Mouse (Mus musculus): ENCODE measurements around the gene Cmip. TPM values are rescaled to one million over a fixed set of nuclear protein-coding genes. Genes with fewer than 3 reads are reported as not detected.
A peak's percentile ranks its signal among the peaks of the same experiment; 100 is the strongest.

Gene Cmip
- polyA plus RNA-seq, 1 experiment from 2014 or later, result 9.8 TPM

GRCm38 (mm10) chr8:117480516-117480915, 223.7 kb downstream of the Cmip start:
- peaks cover 2% of the 10 kb centered on the region; the same call in 1 of the 2 replicates for H3K9me3 ChIP-seq
- H3K27ac ChIP-seq, result no peak overlapping the region
- H3K36me3 ChIP-seq (replicated peaks), result no peaks in the 10 kb centered on the region
- peaks cover 6% of the 10 kb centered on the region; the same call in 1 of the 2 replicates for H3K4me1 ChIP-seq
- DNase-seq (ENCODE audit: extremely low spot score, low spot score), result no peak
- H3K4me3 ChIP-seq, result no peak overlapping the region
- WGBS, result 61% methylated on average over 5 of the region's 5 CpGs
- no peaks in the 10 kb centered on the region for H3K27me3 ChIP-seq (ENCODE audit: poor library complexity, severe bottlenecking)

DNA sequence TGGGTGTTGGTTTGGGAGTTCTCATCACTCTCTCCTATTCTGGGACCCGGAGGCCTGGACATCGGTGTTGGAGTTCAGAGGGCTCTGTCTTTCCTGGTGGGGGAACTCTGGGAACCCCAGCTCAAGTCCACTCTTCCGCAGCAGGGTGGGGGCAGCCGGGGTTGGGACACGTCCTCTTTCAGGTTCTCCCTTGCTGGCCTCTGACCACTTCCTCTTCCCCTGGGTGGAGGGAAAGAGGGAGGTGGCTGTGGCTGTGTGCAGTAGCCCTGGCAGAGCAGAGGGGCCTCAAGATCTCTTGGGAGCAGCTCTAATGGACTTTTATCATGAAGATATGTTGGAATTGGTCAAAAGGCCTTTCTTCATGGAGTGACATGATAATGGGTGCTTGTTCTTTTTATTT, 225.0 kb downstream of the Cmip start:
- 93% methylated on average over 5 of the region's 5 CpGs for WGBS
- Histone ChIP-seq H3K36me3 (replicated peaks) (no peaks in the 10 kb centered on the region), H3K4me3 (no peak overlapping the region), H3K27ac (no peak overlapping the region), H3K4me1 (peaks cover 6% of the 10 kb centered on the region; the same call in 1 of the 2 replicates), H3K27me3 (ENCODE audit: poor library complexity, severe bottlenecking) (no peaks in the 10 kb centered on the region), H3K9me3 (peaks cover 2% of the 10 kb centered on the region; the same call in 1 of the 2 replicates)
- DNase-seq (ENCODE audit: extremely low spot score, low spot score), result no peak

DNA sequence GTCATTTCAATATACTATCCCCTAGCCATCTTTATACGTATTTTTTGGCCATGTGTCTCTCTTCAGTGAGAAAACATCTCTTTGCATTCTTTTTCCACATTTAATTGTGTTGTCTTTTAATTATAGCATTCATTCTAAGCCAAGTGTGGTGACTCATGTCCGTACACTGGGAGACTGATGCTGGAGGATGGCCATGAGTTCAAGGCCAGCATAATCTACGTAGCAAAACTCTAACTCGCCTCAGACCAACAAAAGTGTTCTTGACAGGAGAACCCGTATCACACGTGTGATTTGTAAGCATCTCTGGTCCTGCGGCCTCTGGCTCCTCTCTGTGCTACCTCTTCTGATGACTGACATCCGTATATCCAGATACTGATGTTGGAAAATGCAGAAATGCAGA, 227.9 kb downstream of the Cmip start:
- Histone ChIP-seq H3K27ac (no peak overlapping the region), H3K36me3 (replicated peaks) (no peaks in the 10 kb centered on the region), H3K9me3 (peaks cover 2% of the 10 kb centered on the region; the same call in 1 of the 2 replicates), H3K4me3 (no peak overlapping the region), H3K27me3 (ENCODE audit: poor library complexity, severe bottlenecking) (no peaks in the 10 kb centered on the region), H3K4me1 (peaks cover 6% of the 10 kb centered on the region; the same call in 1 of the 2 replicates)
- no peak for DNase-seq (ENCODE audit: extremely low spot score, low spot score)
- WGBS, result 87% methylated on average over 8 of the region's 8 CpGs

- Histone ChIP-seq H3K27me3 (ENCODE audit: poor library complexity, severe bottlenecking) (no peaks in the 10 kb centered on the region), H3K27ac (no peak overlapping the region), H3K4me3 (no peak overlapping the region), H3K36me3 (replicated peaks) (no peaks in the 10 kb centered on the region), H3K4me1 (peaks cover 6% of the 10 kb centered on the region; the same call in 1 of the 2 replicates), H3K9me3 (no peaks in the 10 kb centered on the region)
- no peak for DNase-seq (ENCODE audit: extremely low spot score, low spot score)
- WGBS, result 93% methylated on average over 1 of the region's 1 CpGs
These were observed 228.5 kb downstream of the Cmip start for GRCm38 (mm10) chr8:117485316-117485715.

- Histone ChIP-seq H3K27ac (no peak overlapping the region), H3K9me3 (no peaks in the 10 kb centered on the region), H3K4me1 (peaks cover 3% of the 10 kb centered on the region), H3K4me3 (no peak overlapping the region), H3K27me3 (ENCODE audit: poor library complexity, severe bottlenecking) (peaks cover 4% of the 10 kb centered on the region), H3K36me3 (replicated peaks) (no peaks in the 10 kb centered on the region)
- WGBS, result 87% methylated on average over 10 of the region's 10 CpGs
- no peak for DNase-seq (ENCODE audit: extremely low spot score, low spot score)
These were observed 231.6 kb downstream of the Cmip start for GRCm38 (mm10) chr8:117488246-117489005.

DNA sequence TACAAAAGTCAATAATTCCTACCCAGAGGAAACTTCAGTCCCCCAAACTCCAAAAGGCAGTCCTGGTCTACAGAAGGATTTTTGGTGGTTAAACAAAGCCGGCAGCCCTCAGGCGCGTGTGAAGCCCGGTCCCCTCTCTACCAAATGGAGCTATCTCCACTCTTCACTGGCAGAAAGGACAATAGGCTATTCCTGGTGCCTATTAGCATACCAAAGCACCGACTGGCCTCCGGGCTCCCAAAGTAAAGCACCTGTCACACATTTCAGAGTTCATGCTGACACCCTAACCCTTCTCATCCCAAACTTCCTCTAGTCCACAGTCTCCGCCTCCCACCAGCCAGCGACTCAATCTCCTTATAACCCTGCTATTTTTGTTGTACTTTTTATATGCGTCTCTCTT, 236.7 kb downstream of the Cmip start:
- H3K4me3 ChIP-seq, result no peak overlapping the region
- peaks cover 16% of the 10 kb centered on the region for H3K4me1 ChIP-seq
- H3K27ac ChIP-seq, result no peak overlapping the region
- H3K27me3 ChIP-seq (ENCODE audit: poor library complexity, severe bottlenecking), result peaks cover 36% of the 10 kb centered on the region
- H3K9me3 ChIP-seq, result no peaks in the 10 kb centered on the region
- DNase-seq (ENCODE audit: extremely low spot score, low spot score), result no peak
- 18% methylated on average over 9 of the region's 9 CpGs for WGBS
- H3K36me3 ChIP-seq (replicated peaks), result no peaks in the 10 kb centered on the region

DNA sequence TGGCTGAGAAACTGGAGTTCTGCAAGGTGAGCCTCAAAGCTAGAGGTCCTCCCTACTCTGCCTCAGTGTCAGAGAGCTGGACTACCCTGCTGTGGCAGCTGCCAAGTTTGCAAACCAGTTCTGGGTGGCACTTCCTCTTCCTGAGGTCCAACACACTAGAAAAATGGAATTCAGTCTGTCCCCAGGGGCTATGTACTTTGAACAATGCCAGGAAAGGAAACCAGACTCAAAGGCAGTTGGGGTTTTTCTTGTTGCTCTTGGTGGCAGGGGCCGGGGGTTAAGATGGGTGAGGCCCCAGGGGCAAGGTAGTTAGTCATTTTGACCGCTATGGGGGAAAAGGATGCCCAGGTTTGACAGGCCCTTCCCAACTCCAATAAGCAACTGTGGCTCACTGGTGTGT, 238.0 kb downstream of the Cmip start:
- H3K4me1 ChIP-seq, result peaks cover 24% of the 10 kb centered on the region
- no peak overlapping the region for H3K4me3 ChIP-seq
- H3K9me3 ChIP-seq, result no peaks in the 10 kb centered on the region
- 85% methylated on average over 2 of the region's 2 CpGs for WGBS
- H3K27me3 ChIP-seq (ENCODE audit: poor library complexity, severe bottlenecking), result peaks cover 46% of the 10 kb centered on the region
- no peak overlapping the region for H3K27ac ChIP-seq
- no peaks in the 10 kb centered on the region for H3K36me3 ChIP-seq (replicated peaks)
- no peak for DNase-seq (ENCODE audit: extremely low spot score, low spot score)

- peaks cover 43% of the 10 kb centered on the region for H3K27me3 ChIP-seq (ENCODE audit: poor library complexity, severe bottlenecking)
- no peaks in the 10 kb centered on the region for H3K9me3 ChIP-seq
- H3K4me3 ChIP-seq, result peak within 1 kb of the TSS; percentile 78
- WGBS, result 1% methylated on average over 62 of the region's 62 CpGs
- DNase-seq (ENCODE audit: extremely low spot score, low spot score), result peak; percentile 37
- H3K36me3 ChIP-seq (replicated peaks), result no peaks in the 10 kb centered on the region
- H3K27ac ChIP-seq, result peak within 1 kb of the TSS; percentile 76
- H3K4me1 ChIP-seq, result peaks cover 22% of the 10 kb centered on the region
These were observed 241.5 kb downstream of the Cmip start, which contains the start of gene Plcg2 for GRCm38 (mm10) chr8:117498179-117498914. Gene Plcg2, plus strand, starts transcription at chr8:117498291.

- H3K36me3 ChIP-seq (replicated peaks), result no peaks in the 10 kb centered on the region
- DNase-seq (ENCODE audit: extremely low spot score, low spot score), result no peak
- H3K9me3 ChIP-seq, result no peaks in the 10 kb centered on the region
- H3K27ac ChIP-seq, result no peak overlapping the region
- 8% methylated on average over 20 of the region's 20 CpGs for WGBS
- peaks cover 37% of the 10 kb centered on the region for H3K27me3 ChIP-seq (ENCODE audit: poor library complexity, severe bottlenecking)
- peaks cover 23% of the 10 kb centered on the region for H3K4me1 ChIP-seq
- peak overlapping the region; percentile 78 for H3K4me3 ChIP-seq
These were observed 242.2 kb downstream of the Cmip start for GRCm38 (mm10) chr8:117498915-117499540.

DNA sequence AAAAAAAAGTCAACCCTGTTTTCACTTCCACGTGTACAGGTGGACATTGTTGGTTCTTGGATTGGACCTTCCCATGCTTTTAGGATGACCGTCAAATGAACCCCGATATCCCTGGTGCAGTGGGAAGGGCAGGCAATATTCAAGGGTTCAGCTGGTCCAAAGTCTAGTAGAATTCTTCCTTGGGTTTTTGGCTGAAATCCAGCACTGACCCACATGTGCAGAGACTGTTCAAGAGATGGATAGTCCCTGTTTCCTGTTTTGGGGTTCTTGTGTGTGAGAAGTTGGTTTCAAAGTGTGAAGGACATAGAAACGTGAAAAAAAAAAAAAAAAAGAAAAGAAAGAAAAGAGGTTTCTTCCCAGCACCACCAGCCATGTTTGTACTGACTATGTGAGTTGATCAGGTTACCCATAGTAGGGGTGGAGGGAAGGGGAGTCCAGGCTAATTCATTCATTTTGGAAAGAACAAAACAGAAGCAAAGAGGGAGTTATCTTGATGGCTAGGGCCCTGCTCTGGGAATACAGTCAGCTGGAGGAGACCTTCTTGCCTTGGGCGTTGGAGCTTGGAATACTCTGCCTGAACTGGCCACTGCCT, 243.5 kb downstream of the Cmip start:
- WGBS, result 79% methylated on average over 5 of the region's 5 CpGs
- Histone ChIP-seq H3K36me3 (replicated peaks) (no peaks in the 10 kb centered on the region), H3K4me1 (peaks cover 23% of the 10 kb centered on the region), H3K9me3 (no peaks in the 10 kb centered on the region), H3K27ac (no peak overlapping the region), H3K27me3 (ENCODE audit: poor library complexity, severe bottlenecking) (peaks cover 32% of the 10 kb centered on the region), H3K4me3 (no peak overlapping the region)
- DNase-seq (ENCODE audit: extremely low spot score, low spot score), result no peak

- no peak overlapping the region for H3K4me3 ChIP-seq
- DNase-seq (ENCODE audit: extremely low spot score, low spot score), result no peak
- WGBS, result 91% methylated on average over 6 of the region's 6 CpGs
- H3K9me3 ChIP-seq, result no peaks in the 10 kb centered on the region
- H3K27ac ChIP-seq, result no peak overlapping the region
- peaks cover 23% of the 10 kb centered on the region for H3K4me1 ChIP-seq
- no peaks in the 10 kb centered on the region for H3K36me3 ChIP-seq (replicated peaks)
- peaks cover 32% of the 10 kb centered on the region for H3K27me3 ChIP-seq (ENCODE audit: poor library complexity, severe bottlenecking)
These were observed 244.5 kb downstream of the Cmip start for GRCm38 (mm10) chr8:117501323-117501722.

GRCm38 (mm10) chr8:117503405-117504069, 246.7 kb downstream of the Cmip start:
- WGBS, result 69% methylated on average over 13 of the region's 13 CpGs
- H3K27me3 ChIP-seq (ENCODE audit: poor library complexity, severe bottlenecking), result peaks cover 11% of the 10 kb centered on the region
- no peak for DNase-seq (ENCODE audit: extremely low spot score, low spot score)
- H3K4me1 ChIP-seq, result peaks cover 15% of the 10 kb centered on the region
- no peaks in the 10 kb centered on the region for H3K9me3 ChIP-seq
- no peak overlapping the region for H3K4me3 ChIP-seq
- H3K27ac ChIP-seq, result no peak overlapping the region
- H3K36me3 ChIP-seq (replicated peaks), result no peaks in the 10 kb centered on the region

All from forebrain, embryonic 10.5 days (tissue).